Mouse (Mus musculus) hindbrain, postnatal 0 days (tissue): ENCODE data around the gene Svbp. TPM values are rescaled to one million over a fixed set of nuclear protein-coding genes. Genes with fewer than 3 reads are reported as not detected.

ENCODE experiments used
- ATAC-seq: fragments of 200-750 bp; cut with Nextera tagmentation; 2 replicates; pipeline ENCODE4 v1.8.0; 2017; ENCODE audit warnings: mild to moderate bottlenecking, moderate TSS enrichment, moderate library complexity
- DNase-seq: peaks from one replicate; pipeline ENCODE4 v3.0.0-alpha.2; 2015; ENCODE audit warnings: low spot score
- H3K27ac ChIP-seq: fragments of 300-500 bp; sonication (generic); 2 replicates; pipeline ENCODE4 v1.5.1; 2014; ENCODE audit warnings: mild to moderate bottlenecking
- H3K27me3 ChIP-seq: fragments of 300-500 bp; sonication (generic); 2 replicates; pipeline ENCODE4 v1.6.1; 2014; ENCODE audit warnings: low read length, mixed read lengths; ENCODE audit not compliant: insufficient read depth
- H3K36me3 ChIP-seq: fragments of 300-500 bp; sonication (generic); 2 replicates; pipeline ENCODE4 v1.6.1; 2014; ENCODE audit warnings: low read length, mixed read lengths; ENCODE audit not compliant: insufficient read depth
- H3K4me1 ChIP-seq: fragments of 300-500 bp; sonication (generic); 2 replicates; pipeline ENCODE4 v1.6.1; 2014; ENCODE audit warnings: antibody characterized with exemption, low read length, mixed read lengths; ENCODE audit not compliant: insufficient read depth
- H3K4me2 ChIP-seq: fragments of 300-500 bp; sonication (generic); 2 replicates; pipeline ENCODE4 v1.6.1; 2014; ENCODE audit warnings: low read depth, mild to moderate bottlenecking, low read length, moderate library complexity, mixed read lengths
- H3K4me3 ChIP-seq: fragments of 300-500 bp; sonication (generic); 2 replicates; pipeline ENCODE4 v1.5.1; 2014; ENCODE audit warnings: low read length
- H3K9ac ChIP-seq: fragments of 300-500 bp; sonication (generic); replicated peaks from 2 replicates; pipeline ENCODE4 v1.6.1; 2014; ENCODE audit warnings: mild to moderate bottlenecking, low read length, moderate library complexity, mixed read lengths
- H3K9me3 ChIP-seq: fragments of 300-500 bp; sonication (generic); 2 replicates; pipeline ENCODE4 v1.6.1; 2016; ENCODE audit warnings: low read length, mixed read lengths
- CTCF ChIP-seq: IDR thresholded peaks from 2 replicates; pipeline ENCODE4 v1.5.1; 2016; ENCODE audit warnings: antibody characterized with exemption, control low read depth, low read depth
- WGBS: fragments of 180-500 bp; shearing (Covaris S2); extraction: QIAGEN DNeasy Blood & Tissue Kit; methylation state at CpG from one replicate; pipeline ENCODE4 v1.1.7; 2014; 5-methylcytosine and 5-hydroxymethylcytosine counted together
- polyA plus RNA-seq: library from polyadenylated mRNA; unstranded; fragments of >200 nt; fragmentation: Nextera tagmentation; extraction: Ambion mirVana; gene quantifications from 2 replicates; pipeline ENCODE4 v1.2.1, GENCODE M21; 2015
- total RNA-seq: library from RNA; depleted of rRNA; stranded (reverse); fragments of >200 nt; gene quantifications from 2 replicates; pipeline ENCODE4 v1.2.3, GENCODE M21; 2014

Gene Svbp
- total and polyA plus RNA-seq, 2 experiments from 2014 or later: 40.9 to 179 TPM

DNA sequence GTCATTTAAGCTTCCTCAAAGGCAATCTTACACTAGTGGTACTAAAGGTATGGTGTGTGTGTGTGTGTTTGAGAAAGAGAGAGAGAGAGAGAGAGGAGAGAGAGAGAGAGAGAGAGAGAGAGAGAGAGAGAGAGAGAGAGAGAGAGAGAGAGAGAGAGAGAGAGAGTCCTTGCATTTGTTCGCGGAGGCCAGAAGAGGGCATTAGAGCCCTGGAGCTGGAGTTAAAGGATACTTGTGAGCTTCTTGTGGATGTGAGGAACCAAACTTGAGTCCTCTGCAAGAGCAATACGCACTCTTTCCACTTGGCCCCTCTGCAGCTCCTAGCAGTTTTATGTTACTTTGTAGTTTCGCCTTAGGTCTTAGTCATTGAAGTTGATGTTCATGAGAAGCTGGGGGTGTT is 32.1 kb upstream of the Svbp start:
- Histone ChIP-seq H3K4me2 (no peak overlapping the region), H3K27me3 (no peaks in the 10 kb centered on the region), H3K4me1 (no peaks in the 10 kb centered on the region), H3K9ac (no peak overlapping the region), H3K4me3 (no peak overlapping the region), H3K9me3 (no peaks in the 10 kb centered on the region), H3K36me3 (no peaks in the 10 kb centered on the region), H3K27ac (no peak overlapping the region)
- no peak for DNase-seq
- TF ChIP-seq CTCF: 0 out of 2 replicates have a peak, but pooled peaks have one; percentile 10
- WGBS: 81% methylated on average over 4 of the region's 4 CpGs
- no peak for ATAC-seq

DNA sequence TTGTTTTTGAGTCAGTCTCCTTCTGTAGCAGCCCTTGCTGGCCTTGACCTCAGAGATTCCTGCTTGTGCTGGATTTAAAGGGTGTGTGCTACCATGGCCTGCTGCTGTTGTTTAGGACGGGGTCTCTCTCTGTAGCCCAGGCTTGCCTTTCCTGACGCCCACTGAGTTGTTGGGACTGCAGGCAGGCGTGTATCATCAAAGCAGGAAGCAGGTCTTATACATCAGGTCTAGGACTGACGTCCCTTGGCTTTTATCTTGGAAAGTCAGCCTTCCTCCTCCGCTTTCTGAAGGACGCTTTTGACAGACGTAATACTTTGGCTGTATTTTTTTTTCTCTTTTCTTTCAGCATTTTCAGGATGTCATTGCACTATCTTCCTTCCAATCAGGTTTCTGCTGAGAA is 29.2 kb upstream of the Svbp start:
- H3K36me3 ChIP-seq: 0 out of 2 replicates have a peak, but pooled peaks cover 5% of the 10 kb centered on the region
- ATAC-seq (no peak), DNase-seq (no peak)
- WGBS: 78% methylated on average over 7 of the region's 7 CpGs
- no peaks in the 10 kb centered on the region for H3K9me3 ChIP-seq
- no peaks in the 10 kb centered on the region for H3K27me3 ChIP-seq
- H3K27ac ChIP-seq: no peak overlapping the region
- TF ChIP-seq CTCF: no peak
- no peak overlapping the region for H3K4me3 ChIP-seq
- H3K4me2 ChIP-seq: no peak overlapping the region
- H3K4me1 ChIP-seq: no peaks in the 10 kb centered on the region
- no peak overlapping the region for H3K9ac ChIP-seq

DNA sequence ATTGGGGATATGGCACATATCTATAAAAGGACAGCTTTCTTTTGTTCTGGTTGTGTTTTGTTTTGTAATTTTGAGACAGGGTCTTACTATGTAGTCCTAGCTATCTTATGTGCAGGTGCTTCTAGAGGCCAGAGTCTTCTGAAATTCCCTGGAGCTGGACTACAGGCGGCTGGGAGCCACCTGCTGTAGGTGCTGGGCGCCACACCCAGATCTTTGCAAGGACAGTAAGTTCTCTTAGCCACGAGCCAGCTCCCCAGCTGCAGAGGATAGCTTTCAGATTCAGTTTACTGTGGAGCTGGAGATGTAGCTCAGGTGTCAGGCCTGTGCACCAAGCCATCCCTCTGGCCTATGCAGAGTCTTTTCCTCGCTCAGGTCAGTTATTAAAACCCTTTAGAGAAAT is 28.0 kb upstream of the Svbp start:
- no peak for TF ChIP-seq CTCF
- Histone ChIP-seq H3K27me3 (no peaks in the 10 kb centered on the region), H3K9me3 (no peaks in the 10 kb centered on the region), H3K27ac (no peak overlapping the region), H3K4me2 (no peak overlapping the region), H3K4me3 (no peak overlapping the region), H3K36me3 (0 out of 2 replicates have a peak, but pooled peaks cover 5% of the 10 kb centered on the region), H3K4me1 (no peaks in the 10 kb centered on the region), H3K9ac (no peak overlapping the region)
- WGBS: 92% methylated on average over 4 of the region's 4 CpGs
- DNase-seq (no peak), ATAC-seq (no peak)

DNA sequence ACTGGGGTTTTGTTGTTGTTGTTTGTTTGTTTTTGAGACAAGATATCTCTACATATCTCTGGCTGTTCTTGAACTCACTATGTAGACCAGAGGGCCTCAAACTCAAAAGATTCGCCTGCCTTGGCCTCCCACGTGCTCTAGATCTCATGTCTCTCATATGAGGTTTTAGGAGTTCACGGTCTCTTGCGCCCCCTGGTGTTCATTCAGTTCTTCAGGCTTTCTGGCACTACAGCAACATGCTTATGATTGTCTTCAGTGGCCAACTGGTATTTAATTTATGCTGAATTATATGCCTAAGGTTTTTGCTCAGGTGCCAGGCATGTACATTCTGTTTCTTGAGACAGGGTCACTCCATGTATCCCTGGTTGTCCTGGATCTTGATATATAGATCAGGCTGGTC is 27.4 kb upstream of the Svbp start:
- 3% methylated on average over 4 of the region's 4 CpGs for WGBS

DNA sequence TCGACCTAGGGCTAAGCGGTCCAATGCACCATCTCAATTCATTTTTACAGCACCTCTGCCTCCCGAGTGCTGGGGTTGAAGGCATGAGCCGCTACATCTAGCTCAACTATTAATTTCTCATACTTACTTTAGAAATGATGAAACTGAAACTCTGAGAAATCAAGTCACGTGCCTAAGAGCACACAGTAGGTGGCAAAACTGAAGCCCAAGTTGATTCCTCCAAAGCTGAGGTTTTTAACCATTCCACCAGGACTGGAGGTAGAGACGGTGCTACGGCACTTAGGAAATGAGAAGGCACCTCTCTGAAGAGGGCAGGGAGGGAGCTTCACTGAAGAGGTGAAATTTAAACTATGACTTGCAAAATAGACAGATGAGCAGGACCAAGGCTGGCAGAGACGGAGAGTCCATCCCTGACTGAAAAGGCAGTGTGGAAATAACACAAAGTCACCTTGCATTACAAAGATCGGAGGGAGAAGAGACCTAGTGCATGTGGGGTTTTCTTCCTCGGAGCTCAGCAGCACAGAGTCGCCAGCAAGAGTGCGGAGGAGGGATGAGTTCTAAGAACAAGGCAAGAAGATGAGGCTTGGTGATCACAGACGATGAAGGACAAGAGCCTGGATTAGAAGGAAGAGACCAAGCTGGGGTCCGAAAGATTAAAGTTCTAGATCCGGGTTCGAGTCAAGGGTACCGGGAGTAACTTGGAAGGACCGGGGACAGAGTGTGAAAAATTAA is 22.0 kb upstream of the Svbp start:
- peak overlapping the region; percentile 68; the same call in 1 of the 2 replicates for H3K27ac ChIP-seq
- 34% methylated on average over 18 of the region's 18 CpGs for WGBS
- DNase-seq: no peak
- peak overlapping the region; percentile 95 for H3K4me2 ChIP-seq
- H3K4me1 ChIP-seq: peaks cover 9% of the 10 kb centered on the region
- no peaks in the 10 kb centered on the region for H3K9me3 ChIP-seq
- no peak for TF ChIP-seq CTCF
- 0 out of 2 replicates have a peak, but pooled peaks cover 5% of the 10 kb centered on the region for H3K36me3 ChIP-seq
- peak overlapping the region; percentile 79 for H3K4me3 ChIP-seq
- H3K9ac ChIP-seq: peak overlapping the region; percentile 75
- ATAC-seq: no peak
- no peaks in the 10 kb centered on the region for H3K27me3 ChIP-seq

More for the DNA sequence above, 27.4 kb upstream of the Svbp start:
- TF ChIP-seq CTCF: peak; percentile 89
- H3K4me3 ChIP-seq: no peak overlapping the region
- H3K4me1 ChIP-seq: peaks cover under 1% of the 10 kb centered on the region
- ATAC-seq (peak; percentile 57; the same call in 1 of the 2 replicates), DNase-seq (peak; percentile 93)
- no peak overlapping the region for H3K9ac ChIP-seq
- no peaks in the 10 kb centered on the region for H3K27me3 ChIP-seq
- H3K9me3 ChIP-seq: no peaks in the 10 kb centered on the region
- no peak overlapping the region for H3K4me2 ChIP-seq
- H3K27ac ChIP-seq: no peak overlapping the region
- H3K36me3 ChIP-seq: 0 out of 2 replicates have a peak, but pooled peaks cover 5% of the 10 kb centered on the region

DNA sequence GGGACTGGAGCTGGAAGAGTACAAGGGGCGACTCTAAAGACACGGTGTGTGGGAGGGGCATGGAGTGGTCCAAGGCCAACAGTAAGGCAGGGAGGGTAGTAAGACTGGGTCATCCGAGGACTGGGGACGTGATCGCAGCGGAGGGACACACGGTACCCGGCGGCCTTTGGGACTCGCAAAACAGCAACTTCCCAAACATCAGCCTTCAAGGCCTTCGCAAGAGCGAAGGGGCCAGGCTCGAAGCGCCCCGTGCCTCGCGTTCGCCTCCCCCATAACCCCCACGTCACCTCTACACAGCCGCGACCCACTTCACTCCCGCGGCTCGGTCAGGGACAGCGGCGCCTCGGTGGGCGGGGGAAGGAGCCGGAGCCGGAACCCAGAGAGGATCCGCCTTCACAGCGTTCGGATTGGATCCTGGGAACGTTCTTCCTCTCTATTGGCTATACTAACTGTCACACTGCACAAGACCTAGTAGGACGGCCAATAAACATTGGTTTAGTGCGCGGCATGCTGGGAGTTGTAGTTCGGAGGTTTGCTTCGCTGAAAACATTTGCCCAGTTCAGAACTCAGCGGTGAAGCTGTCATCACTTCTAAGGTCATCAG is 21.2 kb upstream of the Svbp start, which contains the start of gene Zfp691:
Zfp691 (minus strand) TSS at position 345 of the 603 bp plus-strand sequence.
- H3K36me3 ChIP-seq: 0 out of 2 replicates have a peak, but pooled peaks cover 4% of the 10 kb centered on the region
- H3K9me3 ChIP-seq: no peaks in the 10 kb centered on the region
- DNase-seq: peak; percentile 98
- peak within 1 kb of the TSS; percentile 68; the same call in 1 of the 2 replicates for H3K27ac ChIP-seq
- H3K9ac ChIP-seq: peak within 1 kb of the TSS; percentile 75
- H3K27me3 ChIP-seq: no peaks in the 10 kb centered on the region
- H3K4me1 ChIP-seq: peaks cover 9% of the 10 kb centered on the region
- peak within 1 kb of the TSS; percentile 95 for H3K4me2 ChIP-seq
- no peak for TF ChIP-seq CTCF
- ATAC-seq: peak; percentile 100
- H3K4me3 ChIP-seq: peak within 1 kb of the TSS; percentile 79
- WGBS: under 1% methylated on average over 40 of the region's 40 CpGs
